Mouse (Mus musculus): ENCODE data around the gene Dbnl.

DNA sequence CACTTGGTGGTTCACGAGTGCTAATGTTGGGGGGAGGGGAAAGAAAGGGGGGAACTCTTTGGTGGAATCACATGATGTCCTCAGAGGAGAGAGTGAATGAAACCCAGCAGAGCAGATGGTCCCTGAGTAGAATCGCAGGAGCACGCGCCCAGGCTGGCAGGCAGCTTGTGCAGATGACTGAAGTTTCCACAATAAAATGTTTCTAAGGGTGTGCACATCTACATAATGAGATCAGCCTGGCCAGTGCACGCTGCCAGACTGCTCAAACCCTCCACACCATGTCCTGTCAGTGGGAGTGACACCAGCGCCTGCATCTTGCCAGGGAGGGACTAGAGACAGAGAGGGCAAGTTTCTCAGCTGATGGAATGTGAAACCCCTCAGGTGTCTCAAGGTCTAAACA is 60.5 kb downstream of the Dbnl start:
- TF ChIP-seq CTCF (IDR thresholded peaks at IDR 0.05) (no peak), POLR2A (IDR thresholded peaks at IDR 0.05; ENCODE audit: insufficient read depth, low read depth, low read length) (no peak)
